Mouse (Mus musculus) adrenal gland, postnatal 25 days (tissue): Measurements from ENCODE around the gene Defb41. TPM values are rescaled to one million over a fixed set of nuclear protein-coding genes. Genes with fewer than 3 reads are reported as not detected.
"Not testable (repeated sequence)": the region's sequence is repeated elsewhere in the genome, so short reads cannot be mapped to it uniquely, and the experiment has no call there.

ENCODE experiments used
- DNase-seq: peaks from one replicate; pipeline ENCODE4 v3.0.0; 2021; ENCODE audit warnings: mixed read lengths
- long read RNA-seq: library from polyadenylated mRNA; stranded (forward); transcript quantifications from one replicate; pipeline ENCODE4 v2.0.0, GENCODE M21; 2021
- total RNA-seq: library from RNA; stranded (reverse); gene quantifications from 2 replicates; pipeline ENCODE4 v1.2.3, GENCODE M21; 2021

Gene Defb41
- not detected in 2 replicates for total RNA-seq
- long read RNA-seq = 0 reads

DNA sequence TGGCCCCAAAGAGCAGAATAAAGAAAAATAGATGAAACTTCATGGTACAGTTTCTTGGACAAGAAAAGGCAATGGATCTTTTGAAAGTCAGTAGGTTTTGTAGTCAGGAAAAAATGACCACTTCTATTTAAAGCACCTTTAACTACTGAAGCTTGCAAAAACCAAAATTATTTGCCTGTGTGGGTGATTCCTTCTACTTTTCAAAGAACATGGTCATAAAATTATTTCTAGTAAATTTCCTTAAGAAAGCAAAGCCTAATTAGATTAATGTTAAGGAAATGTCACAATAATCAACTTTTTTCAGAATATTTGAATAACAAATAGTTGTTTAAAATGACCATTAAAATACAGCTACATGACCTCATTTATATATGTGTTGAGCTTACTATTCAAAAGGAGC is at the start of gene Defb41:
TSS of gene Defb41 (minus strand) at position 101 of the 400 bp plus-strand sequence.
- DNase-seq = no peak

DNA sequence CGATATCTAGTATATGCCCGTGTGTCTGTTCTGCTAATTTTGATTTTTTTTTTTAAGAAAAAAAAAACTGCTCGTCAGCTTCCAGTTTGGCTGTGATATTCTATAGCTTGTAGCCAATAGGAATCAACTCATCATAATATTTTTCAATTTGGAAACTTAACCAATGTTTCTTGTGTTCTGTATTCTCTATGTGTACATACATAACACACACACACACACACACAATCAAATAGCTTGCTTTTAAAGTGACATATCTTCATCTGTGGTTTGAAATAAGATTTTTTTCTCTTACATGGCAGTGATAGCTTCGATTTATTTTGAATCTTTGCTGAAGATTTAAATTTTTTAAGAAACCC is 43.5 kb upstream of the Defb41 start:
- no peak for DNase-seq

DNA sequence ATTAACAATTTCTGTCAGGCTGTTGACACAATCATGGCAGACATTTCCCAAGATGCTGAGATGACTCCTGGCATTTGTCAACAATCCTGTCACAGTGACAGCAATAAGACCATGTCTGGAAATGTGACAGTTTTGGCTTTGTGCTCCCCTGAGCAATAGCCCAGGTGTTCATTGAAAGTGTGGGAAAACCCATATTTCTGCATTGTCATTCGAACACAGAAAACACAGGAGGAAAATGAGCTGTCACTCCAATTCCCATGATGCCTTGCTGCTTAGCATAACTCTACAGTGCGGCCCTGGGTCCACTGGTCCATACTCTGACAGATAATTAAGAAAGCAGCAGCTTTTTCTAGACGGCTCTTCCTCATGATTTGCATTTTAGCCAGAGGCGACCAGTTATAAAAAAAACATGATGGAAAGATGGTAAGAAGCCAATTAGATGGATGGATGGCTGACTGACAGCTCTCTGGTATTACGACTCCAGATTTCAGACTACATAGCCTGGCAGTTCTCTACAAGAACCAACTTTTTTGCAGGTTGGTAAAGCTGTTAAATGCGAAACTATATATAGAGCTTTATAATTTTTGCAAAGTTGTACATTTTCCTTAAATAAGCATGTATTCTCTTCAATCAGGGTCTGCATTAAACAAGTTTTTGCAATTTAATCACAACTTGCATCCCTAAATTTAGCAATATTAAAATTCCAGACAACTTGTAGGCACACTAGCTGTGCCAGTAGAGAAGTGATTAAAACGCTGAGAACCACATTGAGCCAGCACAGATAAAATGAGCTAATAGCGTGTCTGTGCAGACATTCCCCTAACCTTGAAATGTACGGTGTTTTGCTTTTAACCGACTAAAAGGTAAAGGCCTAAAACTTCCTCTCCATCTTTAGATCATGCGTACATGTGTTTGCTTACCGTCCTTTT is 42.9 kb upstream of the Defb41 start:
- no peak for DNase-seq

DNA sequence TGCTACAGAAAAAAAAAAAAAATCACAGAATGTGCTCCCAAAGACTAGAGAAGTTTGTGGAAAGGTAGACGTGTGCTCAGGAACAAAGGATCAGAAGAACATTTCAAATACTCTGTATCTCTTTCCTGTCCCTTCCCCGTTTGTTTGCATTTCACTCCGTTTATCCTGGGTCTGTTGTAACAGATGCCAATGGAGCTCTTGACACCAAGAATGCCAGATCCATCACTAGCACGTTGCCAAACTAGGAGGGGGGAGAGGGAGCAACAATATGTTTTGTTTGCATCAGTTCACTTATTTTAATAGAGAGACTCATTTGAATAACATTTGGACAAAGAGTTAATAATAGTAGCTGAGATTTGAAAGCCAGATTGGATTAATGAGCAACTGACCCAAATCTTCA is 27.6 kb upstream of the Defb41 start:
- DNase-seq = no peak

DNA sequence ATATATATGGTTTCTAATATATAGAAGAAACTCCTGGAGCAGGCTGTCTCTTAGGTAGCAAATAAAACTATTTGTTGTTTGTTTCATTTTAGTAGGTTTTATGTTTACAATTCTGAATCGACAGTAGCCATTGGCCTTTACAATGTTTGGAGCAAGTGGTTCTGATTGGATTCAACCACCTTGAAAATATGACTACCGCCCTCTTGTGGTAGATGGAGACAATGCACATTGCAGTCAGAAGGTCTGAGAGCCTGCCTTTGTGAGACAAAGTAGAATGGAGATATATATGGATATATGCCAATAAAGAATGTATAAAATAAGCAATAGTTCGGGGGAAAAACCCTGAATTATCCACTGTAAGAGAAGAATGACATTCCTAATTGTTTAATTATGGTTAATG is 23.9 kb upstream of the Defb41 start:
- no peak for DNase-seq

DNA sequence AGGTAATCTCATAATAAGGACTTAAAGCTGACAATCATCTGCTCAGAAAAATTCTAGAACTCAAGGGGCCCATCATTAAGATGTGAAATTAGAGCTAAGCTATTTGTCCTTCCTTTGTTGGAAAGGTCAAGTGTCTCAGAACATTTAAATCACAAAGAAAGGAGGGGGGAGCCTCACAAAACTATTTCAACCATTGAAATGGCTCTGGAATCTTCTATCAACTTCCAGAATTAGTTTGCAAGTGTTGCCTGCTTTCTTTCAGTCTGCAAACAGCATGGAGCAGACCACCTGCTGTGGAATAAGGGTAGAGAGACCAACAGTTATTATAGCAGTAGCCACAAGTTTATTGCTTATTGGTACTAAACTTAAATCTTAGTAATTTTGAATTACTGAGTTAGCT is 22.4 kb upstream of the Defb41 start:
- no peak for DNase-seq

DNA sequence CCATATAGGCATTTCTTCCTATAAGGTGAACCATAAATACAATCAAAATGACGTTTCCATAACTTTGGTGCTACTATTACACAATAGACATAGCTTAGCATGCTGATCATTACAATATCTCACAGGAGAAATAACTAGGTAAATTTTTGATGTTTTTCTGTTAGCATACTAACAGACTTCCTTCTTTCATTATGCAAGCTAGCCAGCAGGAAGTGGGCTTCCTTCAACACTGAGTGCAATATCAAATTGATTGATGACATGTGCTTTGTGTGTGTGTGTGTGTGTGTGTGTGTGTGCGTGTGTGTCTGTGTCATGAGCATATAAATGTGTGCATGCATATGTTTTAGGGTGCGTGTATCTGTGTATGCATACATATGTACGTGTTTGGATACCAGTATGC is 6.2 kb upstream of the Defb41 start:
- no peak for DNase-seq

DNA sequence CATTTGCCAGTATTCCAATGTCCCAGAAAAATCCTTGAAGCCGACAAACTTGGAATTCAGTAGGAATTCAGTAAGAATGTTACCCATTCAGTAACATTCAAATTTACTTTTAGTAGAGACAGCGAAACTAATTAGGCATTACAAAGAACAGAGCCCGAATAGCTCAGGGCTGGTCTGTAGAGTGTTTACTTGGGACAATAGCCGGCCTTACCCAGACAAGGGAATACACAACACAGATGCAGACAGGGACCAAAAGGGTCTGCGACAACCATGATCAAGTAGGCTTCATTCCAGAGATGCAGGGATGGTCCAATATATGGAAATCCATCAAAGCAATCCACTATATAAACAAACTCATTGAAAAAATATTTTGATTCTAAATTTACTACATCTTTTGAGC is 3.9 kb upstream of the Defb41 start:
- no peak for DNase-seq

DNA sequence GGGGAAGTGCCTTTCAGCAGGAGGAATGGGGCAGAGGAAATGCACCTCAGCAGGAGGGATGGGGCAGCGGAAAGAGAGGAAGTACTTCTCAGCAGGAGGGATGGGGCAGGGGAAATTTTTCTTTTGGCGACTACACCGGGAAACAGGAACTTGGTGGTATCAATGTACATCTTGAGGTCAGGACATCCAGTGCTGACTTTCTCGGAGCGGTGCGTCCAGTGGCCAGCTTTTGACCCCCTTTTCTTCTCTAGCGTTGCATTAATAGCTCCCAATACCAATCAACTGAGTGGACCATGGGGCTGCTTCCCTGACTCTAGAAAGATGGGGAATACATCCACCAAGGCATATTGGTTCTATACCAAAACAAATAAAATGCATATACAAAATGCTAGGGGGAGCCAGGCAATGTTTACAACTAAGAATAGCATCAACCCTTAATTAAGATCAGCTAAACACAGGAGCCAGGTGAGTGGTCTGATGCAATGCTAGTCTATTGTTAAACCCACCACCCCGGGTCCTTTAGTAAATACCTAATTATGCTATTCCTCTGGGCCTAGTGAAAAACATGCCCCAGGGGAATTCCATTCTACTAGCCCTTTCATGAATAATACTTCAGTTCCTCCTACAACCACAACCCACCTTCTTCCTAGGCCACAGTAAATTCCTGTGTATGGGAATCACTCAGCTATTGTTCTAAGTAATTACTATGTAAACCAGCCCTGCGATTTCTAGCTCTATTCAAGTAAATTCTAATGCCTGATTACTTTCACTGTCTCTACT is 18.9 kb downstream of the Defb41 start:
- not testable (repeated sequence) for DNase-seq

DNA sequence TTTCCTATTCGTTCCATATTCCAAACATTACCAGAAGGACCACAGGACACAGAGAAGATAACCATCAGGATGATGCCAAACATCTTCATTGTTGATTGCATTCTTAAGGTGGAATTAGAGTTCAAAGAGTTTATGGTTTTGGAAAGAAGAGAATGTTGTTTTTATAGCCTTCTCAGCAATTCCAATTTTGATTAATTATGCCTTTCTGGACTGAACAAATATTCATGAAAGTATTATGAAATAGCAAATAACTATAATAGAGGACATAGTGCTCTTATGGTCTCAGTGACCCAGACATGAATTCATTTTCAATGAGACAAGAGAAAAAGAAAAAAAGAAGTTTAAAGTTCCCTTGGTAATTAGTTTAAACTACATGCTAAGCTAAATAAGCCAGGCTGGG is 27.6 kb downstream of the Defb41 start, which contains the start of gene Defb18:
TSS of gene Defb18 (minus strand) at position 101 of the 400 bp plus-strand sequence.
- DNase-seq = no peak

DNA sequence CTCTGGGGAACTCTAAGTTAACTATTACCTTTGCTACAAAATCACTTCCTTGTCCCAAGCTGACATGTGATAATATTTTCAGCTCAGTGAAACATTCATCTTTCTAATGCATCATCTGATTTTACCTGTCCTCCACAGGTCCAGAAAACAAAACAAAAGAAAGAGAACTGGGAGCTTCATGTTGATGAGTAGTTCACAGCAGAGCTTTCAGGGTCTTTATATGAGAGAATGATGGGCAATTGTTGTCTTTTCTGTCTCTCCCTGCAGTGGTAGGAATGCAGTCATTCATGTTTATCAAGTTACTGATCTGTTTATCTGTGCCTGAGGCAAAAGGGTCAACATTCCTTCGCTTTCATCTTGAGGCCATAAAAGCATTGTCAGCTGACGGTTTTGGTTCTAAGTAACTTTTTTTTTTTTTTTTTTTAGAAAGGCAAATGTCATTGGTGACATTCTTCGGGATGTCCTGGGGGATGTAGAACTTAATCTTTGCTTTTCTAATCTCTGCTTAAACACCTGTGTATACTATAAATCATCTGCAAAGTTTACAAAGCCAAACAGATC is 41.5 kb downstream of the Defb41 start:
- no peak for DNase-seq

Other genes with a start within 250 kb of the Defb41 start
- gene Crisp4, start 119.2 kb downstream of the Defb41 start, total RNA-seq = not detected in 2 replicates
- gene Defb18, start 27.7 kb downstream of the Defb41 start, total RNA-seq = not detected in 2 replicates